Mouse (Mus musculus): ENCODE results near the gene Arhgap15.

DNA sequence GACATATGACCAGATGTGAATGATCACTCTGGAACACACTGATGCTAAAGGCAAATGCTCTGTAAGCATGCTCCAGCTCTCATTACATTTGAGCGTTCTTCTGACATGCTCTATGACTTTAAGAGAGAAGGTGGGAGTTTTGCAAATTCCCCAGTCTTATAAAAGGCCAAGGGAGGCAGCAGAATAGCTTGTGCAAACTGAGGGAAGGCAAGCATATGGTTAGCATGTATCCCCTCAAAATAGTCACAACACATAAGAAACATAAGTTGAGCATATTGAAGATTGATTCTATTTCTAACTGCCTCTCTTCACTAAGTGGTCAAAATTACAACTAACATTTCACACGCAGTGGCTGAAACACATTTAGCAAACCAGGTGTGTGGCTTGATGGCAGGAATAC is 631.6 kb downstream of the Arhgap15 start:
- no peak for TF ChIP-seq CTCF (IDR thresholded peaks at IDR 0.05; ENCODE audit: borderline replicate concordance, insufficient read depth, low read length)
- TF ChIP-seq POLR2A (IDR thresholded peaks at IDR 0.05; ENCODE audit: low read depth, low read length): no peak

Data from embryonic fibroblast, embryonic 13.5 days (primary cell).